Mouse (Mus musculus) megakaryocyte, embryonic 14.5 days (primary cell): ENCODE data around the gene Ccdc130.

Source experiments
- FLI1 ChIP-seq: IDR thresholded peaks from 2 replicates; pipeline ENCODE4 v1.6.1; 2012; ENCODE audit warnings: low read length, inconsistent platforms, mixed read lengths
- GATA1 ChIP-seq: IDR thresholded peaks from 3 replicates; pipeline ENCODE4 v1.6.1; 2012; ENCODE audit warnings: mixed read lengths, low read length, inconsistent platforms, borderline replicate concordance

- TF ChIP-seq GATA1: no peak
- no peak for TF ChIP-seq FLI1
Observed at GRCm38 (mm10) chr8:84207811-84208210, 62.4 kb downstream of the Ccdc130 start.
